Mouse (Mus musculus): Measurements from ENCODE around the gene Gm21987. TPM values are rescaled to one million over a fixed set of nuclear protein-coding genes. Genes with fewer than 3 reads are reported as not detected.

Gene Gm21987
- polyA plus RNA-seq (2014; fragmentation: Nextera tagmentation; extraction: Ambion mirVana): not detected in 2 replicates

DNA sequence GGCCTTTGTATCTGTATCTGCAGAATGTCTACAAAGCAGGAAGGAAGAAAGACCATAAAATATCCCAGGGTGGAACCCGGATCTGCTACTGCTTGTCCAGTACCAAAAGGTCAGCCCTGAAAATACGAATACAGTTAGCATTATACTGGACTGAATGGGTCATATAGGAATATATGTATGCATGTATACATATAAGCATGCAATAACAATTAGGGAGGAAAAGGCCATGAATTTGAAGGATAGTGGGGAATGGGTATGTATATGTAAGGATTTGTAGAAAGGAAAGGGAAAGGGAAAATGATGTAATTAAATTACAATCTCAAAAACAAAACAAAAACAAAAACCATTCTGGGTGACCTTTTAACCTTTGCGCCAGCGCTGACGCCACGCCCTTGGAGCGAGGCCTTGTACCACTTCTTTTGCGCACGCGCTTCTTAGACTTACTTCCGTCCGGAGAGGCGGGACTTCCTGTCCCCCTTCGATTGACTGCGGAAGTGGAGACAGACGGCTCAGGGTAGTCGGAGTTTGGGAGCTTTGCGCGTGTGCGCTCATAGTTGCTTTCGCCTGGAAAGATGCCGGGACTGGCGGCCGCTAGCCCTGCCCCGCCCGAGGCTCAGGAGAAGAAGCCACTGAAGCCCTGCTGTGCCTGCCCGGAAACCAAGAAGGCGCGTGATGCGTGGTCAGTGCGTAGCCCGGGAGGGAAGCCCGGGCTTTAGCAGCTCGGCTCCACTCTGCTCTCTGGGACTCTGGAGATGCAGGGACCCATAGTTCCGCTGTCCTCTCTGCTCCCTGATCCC is at the start of gene Gm21987, which contains the start of gene Cox17:
Gene Gm21987, plus strand, starts transcription at position 512 of the 797 bp plus-strand sequence.
Gene Cox17, plus strand, starts transcription at position 463 of the 797 bp plus-strand sequence.
- DNase-seq (ENCODE audit: low spot score): peak; percentile 95
- H3K4me2 ChIP-seq (replicated peaks): peak within 1 kb of the TSS; percentile 71
- no peaks in the 10 kb centered on the region for H3K27me3 ChIP-seq (ENCODE audit: control insufficient read depth, insufficient read depth, low read length)
- peak within 1 kb of the TSS; percentile 80 for H3K9ac ChIP-seq
- H3K27ac ChIP-seq: peak within 1 kb of the TSS; percentile 88
- H3K36me3 ChIP-seq (replicated peaks; ENCODE audit: control insufficient read depth, insufficient read depth): peaks cover 25% of the 10 kb centered on the region
- 3% methylated on average over 35 of the region's 35 CpGs for WGBS
- ATAC-seq (ENCODE audit: low FRiP score): peak; percentile 97
- peak within 1 kb of the TSS; percentile 74 for H3K4me3 ChIP-seq (replicated peaks; ENCODE audit: low read length)
- H3K4me1 ChIP-seq (replicated peaks; ENCODE audit: control insufficient read depth, insufficient read depth, low read length): peaks cover 5% of the 10 kb centered on the region
- no peaks in the 10 kb centered on the region for H3K9me3 ChIP-seq (ENCODE audit: control insufficient read depth, low read length)

GRCm38 (mm10) chr16:38298410-38298809 is 48.4 kb upstream of the Gm21987 start:
- no peak for DNase-seq (ENCODE audit: low spot score)
- WGBS: 90% methylated on average over 6 of the region's 6 CpGs
- Histone ChIP-seq H3K4me1 (replicated peaks; ENCODE audit: control insufficient read depth, insufficient read depth, low read length) (no peaks in the 10 kb centered on the region), H3K36me3 (replicated peaks; ENCODE audit: control insufficient read depth, insufficient read depth) (no peaks in the 10 kb centered on the region), H3K27me3 (ENCODE audit: control insufficient read depth, insufficient read depth, low read length) (no peaks in the 10 kb centered on the region), H3K4me3 (replicated peaks; ENCODE audit: low read length) (no peak overlapping the region), H3K9ac (no peak overlapping the region), H3K9me3 (ENCODE audit: control insufficient read depth, low read length) (no peaks in the 10 kb centered on the region), H3K4me2 (replicated peaks) (no peak overlapping the region), H3K27ac (no peak overlapping the region)
- ATAC-seq (ENCODE audit: low FRiP score): no peak

- Histone ChIP-seq H3K27me3 (ENCODE audit: control insufficient read depth, insufficient read depth, low read length) (no peaks in the 10 kb centered on the region), H3K4me3 (replicated peaks; ENCODE audit: low read length) (no peak overlapping the region), H3K36me3 (replicated peaks; ENCODE audit: control insufficient read depth, insufficient read depth) (no peaks in the 10 kb centered on the region), H3K4me2 (replicated peaks) (no peak overlapping the region), H3K9ac (no peak overlapping the region), H3K4me1 (replicated peaks; ENCODE audit: control insufficient read depth, insufficient read depth, low read length) (no peaks in the 10 kb centered on the region), H3K27ac (no peak overlapping the region), H3K9me3 (ENCODE audit: control insufficient read depth, low read length) (no peaks in the 10 kb centered on the region)
- DNase-seq (ENCODE audit: low spot score) (no peak), ATAC-seq (ENCODE audit: low FRiP score) (no peak)
- 94% methylated on average over 13 of the region's 13 CpGs for WGBS
Observed at GRCm38 (mm10) chr16:38302367-38302766, 44.5 kb upstream of the Gm21987 start.

GRCm38 (mm10) chr16:38304460-38305194 is 42.2 kb upstream of the Gm21987 start:
- ATAC-seq (ENCODE audit: low FRiP score) (no peak), DNase-seq (ENCODE audit: low spot score) (no peak)
- no peaks in the 10 kb centered on the region for H3K9me3 ChIP-seq (ENCODE audit: control insufficient read depth, low read length)
- H3K36me3 ChIP-seq (replicated peaks; ENCODE audit: control insufficient read depth, insufficient read depth): no peaks in the 10 kb centered on the region
- H3K4me2 ChIP-seq (replicated peaks): no peak overlapping the region
- H3K4me1 ChIP-seq (replicated peaks; ENCODE audit: control insufficient read depth, insufficient read depth, low read length): 0 out of 2 replicates have a peak, but pooled peaks cover 3% of the 10 kb centered on the region
- H3K4me3 ChIP-seq (replicated peaks; ENCODE audit: low read length): no peak overlapping the region
- no peak overlapping the region for H3K9ac ChIP-seq
- H3K27me3 ChIP-seq (ENCODE audit: control insufficient read depth, insufficient read depth, low read length): no peaks in the 10 kb centered on the region
- 80% methylated on average over 17 of the region's 17 CpGs for WGBS
- no peak overlapping the region for H3K27ac ChIP-seq

- H3K36me3 ChIP-seq (replicated peaks; ENCODE audit: control insufficient read depth, insufficient read depth): no peaks in the 10 kb centered on the region
- H3K4me3 ChIP-seq (replicated peaks; ENCODE audit: low read length): no peak overlapping the region
- H3K4me1 ChIP-seq (replicated peaks; ENCODE audit: control insufficient read depth, insufficient read depth, low read length): 0 out of 2 replicates have a peak, but pooled peaks cover 3% of the 10 kb centered on the region
- no peaks in the 10 kb centered on the region for H3K27me3 ChIP-seq (ENCODE audit: control insufficient read depth, insufficient read depth, low read length)
- H3K9me3 ChIP-seq (ENCODE audit: control insufficient read depth, low read length): no peaks in the 10 kb centered on the region
- no peak for ATAC-seq (ENCODE audit: low FRiP score)
- DNase-seq (ENCODE audit: low spot score): no peak
- H3K27ac ChIP-seq: no peak overlapping the region
- no peak overlapping the region for H3K4me2 ChIP-seq (replicated peaks)
- 44% methylated on average over 18 of the region's 18 CpGs for WGBS
- H3K9ac ChIP-seq: no peak overlapping the region
Observed at GRCm38 (mm10) chr16:38306571-38307220, 40.1 kb upstream of the Gm21987 start.

DNA sequence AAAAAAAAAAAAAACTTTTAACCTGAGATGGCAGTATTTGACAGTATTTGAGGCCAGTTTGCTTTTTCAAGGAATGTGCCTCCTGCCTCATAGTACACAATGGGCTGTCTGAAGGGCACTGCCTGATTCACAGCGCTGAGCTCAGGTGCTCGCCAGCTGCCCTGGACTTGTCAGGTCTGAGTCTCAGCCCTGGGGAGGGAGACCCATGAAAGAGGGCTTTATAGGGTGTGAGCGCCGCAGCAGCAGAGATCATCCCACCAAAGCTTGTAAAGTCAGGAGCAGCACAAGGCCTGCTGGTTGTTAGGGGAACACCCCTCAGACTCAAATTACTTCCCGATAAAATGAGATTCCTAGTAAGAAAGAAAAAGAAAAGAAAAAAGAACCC is 39.6 kb upstream of the Gm21987 start:
- H3K36me3 ChIP-seq (replicated peaks; ENCODE audit: control insufficient read depth, insufficient read depth): no peaks in the 10 kb centered on the region
- no peaks in the 10 kb centered on the region for H3K27me3 ChIP-seq (ENCODE audit: control insufficient read depth, insufficient read depth, low read length)
- H3K27ac ChIP-seq: no peak overlapping the region
- ATAC-seq (ENCODE audit: low FRiP score): no peak
- H3K4me3 ChIP-seq (replicated peaks; ENCODE audit: low read length): no peak overlapping the region
- WGBS: 28% methylated on average over 5 of the region's 5 CpGs
- no peak for DNase-seq (ENCODE audit: low spot score)
- H3K4me1 ChIP-seq (replicated peaks; ENCODE audit: control insufficient read depth, insufficient read depth, low read length): 0 out of 2 replicates have a peak, but pooled peaks cover 3% of the 10 kb centered on the region
- H3K9me3 ChIP-seq (ENCODE audit: control insufficient read depth, low read length): no peaks in the 10 kb centered on the region
- no peak overlapping the region for H3K4me2 ChIP-seq (replicated peaks)
- H3K9ac ChIP-seq: no peak overlapping the region

DNA sequence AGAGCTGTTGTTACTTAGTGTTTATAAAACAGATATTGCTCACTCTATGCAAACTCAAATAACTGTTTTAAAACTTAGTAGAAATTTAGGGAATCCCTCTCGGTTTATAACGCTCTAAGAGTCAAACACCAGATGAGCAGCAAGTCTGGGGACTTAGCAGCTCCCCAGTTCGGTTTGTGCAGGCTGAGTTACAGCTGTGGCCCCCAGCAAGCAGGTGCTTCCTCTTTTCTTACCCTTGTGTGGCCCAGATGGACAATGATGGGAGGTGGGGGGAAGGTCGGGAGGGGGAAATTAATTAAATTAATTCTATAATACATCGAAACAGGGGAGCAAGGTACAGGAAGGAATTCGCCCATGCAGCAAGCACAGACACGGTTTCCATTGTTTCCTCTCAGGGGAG is 39.2 kb upstream of the Gm21987 start:
- ATAC-seq (ENCODE audit: low FRiP score) (no peak), DNase-seq (ENCODE audit: low spot score) (no peak)
- no peaks in the 10 kb centered on the region for H3K9me3 ChIP-seq (ENCODE audit: control insufficient read depth, low read length)
- no peak overlapping the region for H3K9ac ChIP-seq
- no peak overlapping the region for H3K4me3 ChIP-seq (replicated peaks; ENCODE audit: low read length)
- 0 out of 2 replicates have a peak, but pooled peaks cover 3% of the 10 kb centered on the region for H3K4me1 ChIP-seq (replicated peaks; ENCODE audit: control insufficient read depth, insufficient read depth, low read length)
- 0 out of 2 replicates have a peak overlapping the region, but pooled peaks have one; percentile 16 for H3K27ac ChIP-seq
- H3K36me3 ChIP-seq (replicated peaks; ENCODE audit: control insufficient read depth, insufficient read depth): no peaks in the 10 kb centered on the region
- WGBS: 40% methylated on average over 7 of the region's 7 CpGs
- peak overlapping the region; percentile 27 for H3K4me2 ChIP-seq (replicated peaks)
- no peaks in the 10 kb centered on the region for H3K27me3 ChIP-seq (ENCODE audit: control insufficient read depth, insufficient read depth, low read length)

DNA sequence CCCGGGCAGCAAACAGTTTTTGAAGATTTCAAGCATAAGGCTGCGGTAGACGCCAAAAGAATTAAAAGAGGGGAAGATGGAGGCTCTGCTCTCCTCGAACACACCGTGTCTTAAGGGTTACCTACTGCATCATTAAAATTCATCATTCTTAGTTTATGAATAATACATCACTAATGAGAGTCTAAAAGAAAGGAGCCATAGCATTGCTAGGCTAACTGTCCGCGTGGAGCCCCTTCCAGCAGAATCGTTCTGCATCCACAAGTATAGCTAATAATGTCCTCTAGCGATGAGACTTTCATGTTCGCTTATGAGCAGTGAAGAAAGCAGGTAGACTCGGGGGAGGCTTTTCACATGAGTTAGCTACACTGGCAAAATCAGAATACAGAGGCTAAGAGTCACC is 38.6 kb upstream of the Gm21987 start:
- peak overlapping the region; percentile 27 for H3K4me2 ChIP-seq (replicated peaks)

DNA sequence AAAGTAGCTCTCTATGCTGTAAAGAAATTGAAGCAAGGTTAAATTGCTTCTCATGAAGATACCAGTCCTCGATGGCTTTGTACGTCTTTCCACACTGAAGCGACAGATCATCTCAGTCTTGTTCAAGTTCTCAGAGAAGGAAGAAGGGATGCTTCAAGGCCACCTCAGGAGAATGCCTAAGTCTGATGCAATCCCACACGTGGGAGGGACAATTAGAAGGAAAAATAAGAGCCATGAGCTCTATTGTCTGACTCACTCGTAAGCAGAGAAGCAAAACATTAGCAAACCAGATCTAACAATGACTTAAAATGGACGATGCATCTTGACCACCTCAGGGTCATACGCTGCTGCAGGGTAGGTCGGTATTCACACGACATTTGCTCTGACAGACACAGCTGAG is 28.3 kb upstream of the Gm21987 start:
- H3K27me3 ChIP-seq (ENCODE audit: control insufficient read depth, insufficient read depth, low read length): no peaks in the 10 kb centered on the region
- 82% methylated on average over 9 of the region's 9 CpGs for WGBS

More for the DNA sequence above, 38.6 kb upstream of the Gm21987 start:
- no peaks in the 10 kb centered on the region for H3K27me3 ChIP-seq (ENCODE audit: control insufficient read depth, insufficient read depth, low read length)
- H3K9me3 ChIP-seq (ENCODE audit: control insufficient read depth, low read length): no peaks in the 10 kb centered on the region
- H3K36me3 ChIP-seq (replicated peaks; ENCODE audit: control insufficient read depth, insufficient read depth): no peaks in the 10 kb centered on the region
- no peak overlapping the region for H3K9ac ChIP-seq
- 0 out of 2 replicates have a peak, but pooled peaks cover 3% of the 10 kb centered on the region for H3K4me1 ChIP-seq (replicated peaks; ENCODE audit: control insufficient read depth, insufficient read depth, low read length)
- H3K4me3 ChIP-seq (replicated peaks; ENCODE audit: low read length): no peak overlapping the region
- ATAC-seq (ENCODE audit: low FRiP score): no peak
- DNase-seq (ENCODE audit: low spot score): no peak
- 55% methylated on average over 11 of the region's 11 CpGs for WGBS
- H3K27ac ChIP-seq: 0 out of 2 replicates have a peak overlapping the region, but pooled peaks have one; percentile 16

More for the DNA sequence above, 28.3 kb upstream of the Gm21987 start:
- Histone ChIP-seq H3K4me3 (replicated peaks; ENCODE audit: low read length) (no peak overlapping the region), H3K9ac (no peak overlapping the region), H3K9me3 (ENCODE audit: control insufficient read depth, low read length) (no peaks in the 10 kb centered on the region), H3K36me3 (replicated peaks; ENCODE audit: control insufficient read depth, insufficient read depth) (no peaks in the 10 kb centered on the region), H3K4me1 (replicated peaks; ENCODE audit: control insufficient read depth, insufficient read depth, low read length) (no peaks in the 10 kb centered on the region), H3K4me2 (replicated peaks) (no peak overlapping the region), H3K27ac (no peak overlapping the region)
- DNase-seq (ENCODE audit: low spot score) (no peak), ATAC-seq (ENCODE audit: low FRiP score) (no peak)
